Comparison of ENCODE assay signal across 9 mouse cellular contexts in the genomic region with DNA sequence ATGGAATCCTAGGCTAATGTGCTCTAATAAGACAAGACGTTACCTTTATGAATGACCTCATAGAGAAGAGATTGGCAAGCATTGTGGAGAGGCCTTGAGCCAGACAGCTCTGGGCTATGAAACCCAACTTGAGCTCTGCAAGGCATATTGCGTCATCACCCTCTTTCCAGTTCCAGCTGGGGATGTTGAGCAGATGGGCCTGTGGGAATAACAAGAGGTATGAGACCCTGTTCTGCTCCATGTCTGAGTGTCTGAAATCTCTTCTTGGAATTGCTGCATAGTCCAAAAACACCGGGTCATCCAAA.
A peak's percentile ranks its signal among the peaks of the same experiment; 100 is the strongest.
DNase-seq lines count a peak whose midpoint lies in the region; ATAC-seq lines count a peak whose summit lies in the region.
"Had no signal": no experiment of that assay in that cellular context is flagged by ENCODE, and none has a peak within 500 bp of the region (broad histone marks: within the 10 kb centered on the region; RNA-seq: fewer than 3 reads in every experiment).

No protein-coding gene starts in this region.

- H3K27ac ChIP-seq in heart, embryonic 11.5 days (ENCODE audit: low read depth, low read length), result no peak overlapping the region
- H3K27ac ChIP-seq in embryonic facial prominence, embryonic 15.5 days (replicated peaks), result peak overlapping the region; percentile 80

- no peaks in the 10 kb centered on the region for H3K27me3 ChIP-seq in heart, embryonic 11.5 days (ENCODE audit: control insufficient read depth, insufficient read depth, low read length)
- no peaks in the 10 kb centered on the region for H3K27me3 ChIP-seq in embryonic facial prominence, embryonic 15.5 days

- DNase-seq in heart, adult 18-20 months, result peak; percentile 73 to 84
- peak; percentile 10 for DNase-seq in kidney, adult 9 months
- DNase-seq in lung, postnatal 4 days, result peak; percentile 23 to 50
- DNase-seq in spleen, postnatal 36 days (ENCODE audit: low spot score in 2 of 2), result no peak
- no peak for DNase-seq in layer of hippocampus, adult 8-10 months (ENCODE audit: low spot score in 2 of 2)
- DNase-seq: liver, postnatal 0 days had no signal

- H3K4me1 ChIP-seq in heart, embryonic 11.5 days (ENCODE audit: control insufficient read depth, insufficient read depth, low read length), result no peaks in the 10 kb centered on the region
- H3K4me1 ChIP-seq in embryonic facial prominence, embryonic 15.5 days, result peaks cover 28% of the 10 kb centered on the region

- no peak overlapping the region for H3K4me3 ChIP-seq in heart, embryonic 11.5 days (ENCODE audit: low read depth, low read length)
- no peak overlapping the region for H3K4me3 ChIP-seq in embryonic facial prominence, embryonic 15.5 days (replicated peaks)

- no peak overlapping the region for H3K4me2 ChIP-seq in heart, embryonic 11.5 days
- no peak overlapping the region for H3K4me2 ChIP-seq in embryonic facial prominence, embryonic 15.5 days (replicated peaks)

- H3K9me3 ChIP-seq in heart, embryonic 11.5 days (replicated peaks; ENCODE audit: control insufficient read depth, low read length), result no peaks in the 10 kb centered on the region
- no peaks in the 10 kb centered on the region for H3K9me3 ChIP-seq in embryonic facial prominence, embryonic 15.5 days (replicated peaks)

- ATAC-seq in heart, embryonic 11.5 days (replicated peaks; ENCODE audit: insufficient number of reproducible peaks, low FRiP score, low TSS enrichment), result no peak
- peak; percentile 86 for ATAC-seq in embryonic facial prominence, embryonic 15.5 days (ENCODE audit: insufficient number of reproducible peaks, low FRiP score, low TSS enrichment, low read depth)
- ATAC-seq in activated CD4-positive, CD25-positive, alpha-beta regulatory T cell, adult 4 months, result no peak
- ATAC-seq: liver, postnatal 0 days had no signal

- 79% methylated on average over 3 of the region's 3 CpGs for WGBS in heart, embryonic 11.5 days (ENCODE audit: insufficient replicate concordance)
- WGBS in embryonic facial prominence, embryonic 15.5 days, result 33% methylated on average over 3 of the region's 3 CpGs

- H3K9ac ChIP-seq in heart, embryonic 11.5 days (ENCODE audit: low read depth, low read length), result no peak overlapping the region
- H3K9ac ChIP-seq in embryonic facial prominence, embryonic 15.5 days, result no peak overlapping the region
- H3K9ac ChIP-seq: liver, postnatal 0 days had no signal

- no peaks in the 10 kb centered on the region for H3K36me3 ChIP-seq in heart, embryonic 11.5 days (ENCODE audit: control insufficient read depth, insufficient read depth, low read length)
- no peaks in the 10 kb centered on the region for H3K36me3 ChIP-seq in embryonic facial prominence, embryonic 15.5 days

Comparison
In these comparisons a context has a peak if more than half of its experiments do, and no peak if none do; other contexts are left out.
1. DNase-seq: peak in heart, adult 18-20 months (2 of 2), kidney, adult 9 months (single experiment) and lung, postnatal 4 days (2 of 2); none in spleen, postnatal 36 days (0 of 2) and layer of hippocampus, adult 8-10 months (0 of 2).